Mouse (Mus musculus) hindbrain, embryonic 14.5 days (tissue): ENCODE data around the gene Csf2rb. TPM values are rescaled to one million over a fixed set of nuclear protein-coding genes. Genes with fewer than 3 reads are reported as not detected.
A peak's percentile ranks its signal among the peaks of the same experiment; 100 is the strongest.

ENCODE experiments used
- ATAC-seq: fragments of 200-750 bp; cut with Nextera tagmentation; 2 replicates; pipeline ENCODE4 v1.8.0; 2017; ENCODE audit warnings: moderate number of reproducible peaks, mild to moderate bottlenecking, moderate TSS enrichment, moderate library complexity; ENCODE audit not compliant: low FRiP score
- DNase-seq: peaks from one replicate; pipeline ENCODE4 v3.0.0-alpha.2; 2015; ENCODE audit warnings: low spot score
- H3K27ac ChIP-seq: fragments of 300-500 bp; sonication (generic); 2 replicates; pipeline ENCODE4 v1.5.1; 2014; ENCODE audit warnings: mild to moderate bottlenecking, moderate library complexity
- H3K27me3 ChIP-seq: fragments of 300-500 bp; sonication (generic); 2 replicates; pipeline ENCODE4 v1.6.1; 2014; ENCODE audit warnings: mild to moderate bottlenecking, low read length, mixed read lengths; ENCODE audit not compliant: control insufficient read depth, insufficient read depth
- H3K36me3 ChIP-seq: fragments of 300-500 bp; sonication (generic); replicated peaks from 2 replicates; pipeline ENCODE4 v1.6.1; 2014; ENCODE audit not compliant: control insufficient read depth, insufficient read depth
- H3K4me1 ChIP-seq: fragments of 300-500 bp; sonication (generic); replicated peaks from 2 replicates; pipeline ENCODE4 v1.6.1; 2014; ENCODE audit warnings: antibody characterized with exemption, low read length, mixed read lengths; ENCODE audit not compliant: control insufficient read depth, insufficient read depth
- H3K4me2 ChIP-seq: fragments of 300-500 bp; sonication (generic); replicated peaks from 2 replicates; pipeline ENCODE4 v1.6.1; 2014; ENCODE audit warnings: mild to moderate bottlenecking, moderate library complexity
- H3K4me3 ChIP-seq: fragments of 300-500 bp; sonication (generic); replicated peaks from 2 replicates; pipeline ENCODE4 v1.5.1; 2014; ENCODE audit warnings: mild to moderate bottlenecking, low read length
- H3K9ac ChIP-seq: fragments of 300-500 bp; sonication (generic); 2 replicates; pipeline ENCODE4 v1.6.1; 2014
- H3K9me3 ChIP-seq: fragments of 300-500 bp; sonication (generic); 2 replicates; pipeline ENCODE4 v1.6.1; 2016; ENCODE audit warnings: low read length; ENCODE audit not compliant: control insufficient read depth
- WGBS: fragments of 180-500 bp; shearing (Covaris S2); extraction: QIAGEN DNeasy Blood & Tissue Kit; methylation state at CpG from one replicate; pipeline ENCODE4 v1.1.7; 2014; 5-methylcytosine and 5-hydroxymethylcytosine counted together
- polyA plus RNA-seq: library from polyadenylated mRNA; unstranded; fragments of >200 nt; fragmentation: Nextera tagmentation; extraction: Ambion mirVana; gene quantifications from 2 replicates; pipeline ENCODE4 v1.2.1, GENCODE M21; 2014

The Csf2rb gene
- polyA plus RNA-seq, 1 experiment from 2014 or later, result 1.1 TPM

DNA sequence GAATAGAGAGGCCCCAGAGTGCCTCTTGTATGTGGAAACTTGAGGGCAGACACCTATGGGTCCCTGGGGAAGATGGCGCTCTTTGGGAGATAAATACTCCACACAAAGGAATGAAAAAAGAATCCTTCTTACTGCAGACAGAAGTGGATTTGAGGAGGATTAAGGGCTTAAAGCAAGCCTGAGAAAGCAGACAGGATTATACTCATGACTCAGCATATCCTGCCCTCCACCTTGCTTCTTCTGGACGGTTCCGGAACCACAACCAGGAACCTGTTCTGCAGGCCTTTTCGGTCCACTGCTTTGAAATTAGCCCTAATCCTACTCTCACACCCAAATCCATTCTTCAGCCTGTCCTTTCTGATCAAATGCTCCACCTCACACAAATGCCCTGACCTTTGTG, 56.6 kb downstream of the Csf2rb start:
- H3K27ac ChIP-seq, result no peak overlapping the region
- no peak overlapping the region for H3K4me2 ChIP-seq
- H3K36me3 ChIP-seq, result no peaks in the 10 kb centered on the region
- ATAC-seq (no peak), DNase-seq (no peak)
- H3K9ac ChIP-seq, result no peak overlapping the region
- 92% methylated on average over 4 of the region's 4 CpGs for WGBS
- H3K4me1 ChIP-seq, result peaks cover 6% of the 10 kb centered on the region; the same call in 1 of the 2 replicates
- no peaks in the 10 kb centered on the region for H3K27me3 ChIP-seq
- H3K9me3 ChIP-seq, result no peaks in the 10 kb centered on the region
- no peak overlapping the region for H3K4me3 ChIP-seq

DNA sequence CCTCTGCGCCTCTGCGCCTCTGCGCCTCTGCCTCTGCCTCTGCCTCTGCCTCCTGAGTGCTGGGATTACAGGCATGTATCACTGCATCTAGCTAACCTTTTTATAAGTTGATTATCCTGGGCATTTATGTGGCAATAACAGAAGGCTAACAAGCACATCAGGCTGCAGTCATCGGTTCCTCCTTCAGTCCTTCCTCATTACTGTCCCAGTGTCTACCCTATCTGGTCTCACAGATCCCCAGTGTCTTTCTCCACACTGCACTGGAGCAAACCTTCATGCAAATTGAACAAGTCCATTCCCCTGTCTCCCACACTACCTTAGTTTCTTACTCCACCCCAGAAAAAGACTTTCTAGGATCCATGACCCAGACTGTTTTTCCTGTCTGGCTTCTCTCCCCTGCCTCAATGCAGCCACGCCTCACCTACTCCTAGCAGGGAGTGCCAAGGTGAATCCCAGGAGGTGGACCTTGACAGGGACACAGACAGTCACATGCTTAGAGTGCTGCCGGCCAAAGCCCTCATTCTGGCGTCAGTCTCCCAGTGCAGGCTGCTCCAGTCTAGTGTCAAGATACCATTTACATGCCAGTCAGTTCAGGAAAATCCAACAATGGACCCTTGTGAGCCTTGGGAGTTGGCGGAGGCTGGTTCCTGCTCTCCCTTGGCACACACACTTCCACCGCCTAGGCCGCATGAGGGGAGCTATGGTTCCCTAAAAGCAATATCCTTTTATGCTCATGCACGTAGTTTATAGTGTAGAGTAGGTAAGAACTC, 58.1 kb downstream of the Csf2rb start:
- H3K36me3 ChIP-seq, result no peaks in the 10 kb centered on the region

DNA sequence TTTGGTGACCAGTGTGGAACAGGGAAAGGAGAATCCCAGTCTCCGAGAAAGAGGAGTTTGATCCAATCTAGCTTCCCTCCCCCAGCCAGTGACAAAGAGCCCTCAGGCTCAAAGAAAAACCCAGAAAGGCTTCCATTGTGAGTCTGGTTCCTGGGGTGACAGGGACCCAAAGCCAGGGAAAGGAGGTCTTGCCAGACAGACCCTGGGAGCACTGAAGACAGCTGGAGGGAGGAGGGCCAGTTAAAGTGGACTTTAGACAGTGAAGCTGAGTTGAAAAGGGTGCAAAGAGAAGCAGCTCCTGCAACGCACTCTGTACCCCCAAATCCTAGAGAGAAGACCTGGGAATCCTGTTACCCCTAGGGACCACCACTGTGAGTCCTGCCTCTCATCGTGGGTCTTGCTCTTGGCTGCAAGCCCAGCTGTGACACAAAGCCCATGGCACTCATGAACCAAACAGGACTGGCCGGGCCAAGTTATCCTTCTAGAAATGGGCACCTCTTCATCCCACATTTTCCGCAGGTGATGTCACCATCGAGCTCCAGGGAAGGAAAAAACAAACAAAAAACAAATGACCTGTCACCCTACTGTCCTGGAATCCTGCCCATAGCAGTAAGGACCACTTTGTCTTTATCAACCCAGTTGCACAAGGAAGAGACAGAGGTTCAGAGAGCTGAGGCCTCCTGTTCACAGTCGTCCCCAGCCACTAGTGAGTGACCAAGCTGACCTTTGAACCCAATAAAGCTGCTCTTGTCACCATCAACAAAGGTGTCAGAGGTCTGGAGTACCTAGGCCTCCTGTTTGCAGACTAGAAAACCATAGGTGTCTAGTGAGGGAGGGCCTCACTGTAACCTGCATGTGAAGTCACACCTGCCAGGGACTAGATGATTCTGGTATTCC, 58.9 kb downstream of the Csf2rb start:
- no peak overlapping the region for H3K9ac ChIP-seq
- peaks cover 6% of the 10 kb centered on the region; the same call in 1 of the 2 replicates for H3K4me1 ChIP-seq
- H3K36me3 ChIP-seq, result no peaks in the 10 kb centered on the region
- no peaks in the 10 kb centered on the region for H3K27me3 ChIP-seq
- no peaks in the 10 kb centered on the region for H3K9me3 ChIP-seq
- ATAC-seq, result peak; percentile 71; the same call in 1 of the 2 replicates
- 59% methylated on average over 7 of the region's 7 CpGs for WGBS
- peak overlapping the region; percentile 80 for H3K27ac ChIP-seq
- H3K4me2 ChIP-seq, result no peak overlapping the region
- H3K4me3 ChIP-seq, result no peak overlapping the region
- peak; percentile 38 for DNase-seq

More for the DNA sequence above, 58.1 kb downstream of the Csf2rb start:
- H3K9ac ChIP-seq, result no peak overlapping the region
- H3K4me1 ChIP-seq, result peaks cover 6% of the 10 kb centered on the region; the same call in 1 of the 2 replicates
- H3K9me3 ChIP-seq, result no peaks in the 10 kb centered on the region
- DNase-seq (peak; percentile 48), ATAC-seq (peak; percentile 83)
- WGBS, result 76% methylated on average over 11 of the region's 11 CpGs
- H3K27me3 ChIP-seq, result no peaks in the 10 kb centered on the region
- no peak overlapping the region for H3K4me2 ChIP-seq
- H3K4me3 ChIP-seq, result no peak overlapping the region
- peak overlapping the region; percentile 80 for H3K27ac ChIP-seq

DNA sequence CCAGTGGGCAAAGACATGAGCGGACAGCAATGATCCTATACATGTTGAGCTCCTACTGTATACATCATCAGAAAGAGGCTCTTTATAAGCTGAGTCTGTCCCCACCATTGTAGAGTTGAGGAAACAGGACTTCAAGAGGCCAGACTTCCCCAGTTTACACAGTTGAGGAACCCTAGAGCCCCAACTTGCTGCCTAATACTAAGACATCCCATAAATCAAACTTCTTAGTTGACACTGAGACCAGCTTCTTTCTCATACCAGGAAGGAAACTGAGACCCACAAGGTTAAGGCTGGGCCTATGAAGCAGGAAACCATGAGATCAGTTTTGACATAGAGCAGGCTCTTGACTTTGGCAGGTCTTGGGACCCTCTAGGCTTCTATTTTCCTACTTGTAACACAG, 60.0 kb downstream of the Csf2rb start:
- H3K36me3 ChIP-seq, result no peaks in the 10 kb centered on the region
- H3K27me3 ChIP-seq, result no peaks in the 10 kb centered on the region
- no peaks in the 10 kb centered on the region for H3K9me3 ChIP-seq
- WGBS, result 94% methylated on average over 1 of the region's 1 CpGs
- H3K27ac ChIP-seq, result no peak overlapping the region; the same call in 1 of the 2 replicates
- H3K4me3 ChIP-seq, result no peak overlapping the region
- peaks cover 6% of the 10 kb centered on the region; the same call in 1 of the 2 replicates for H3K4me1 ChIP-seq
- ATAC-seq (no peak), DNase-seq (no peak)
- no peak overlapping the region for H3K4me2 ChIP-seq
- no peak overlapping the region for H3K9ac ChIP-seq

DNA sequence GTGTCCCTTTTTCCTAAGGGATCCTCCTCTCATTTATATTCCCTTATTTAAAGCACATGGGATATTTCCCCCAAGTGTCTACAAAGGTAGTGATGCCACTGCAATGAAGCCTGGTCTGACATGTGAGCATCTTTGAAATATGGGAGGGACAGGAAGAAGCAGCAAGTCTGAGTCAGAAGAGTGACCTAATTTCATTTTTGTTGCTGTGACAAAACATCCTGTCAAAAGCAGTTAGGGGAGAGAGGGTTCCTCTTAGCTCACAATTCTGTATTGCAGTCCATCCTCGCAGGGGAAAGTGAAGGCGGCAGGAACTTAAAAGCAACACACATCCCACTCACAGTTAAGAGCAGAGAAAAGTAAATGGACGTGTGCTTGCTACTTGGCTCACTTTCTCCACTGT, 65.3 kb downstream of the Csf2rb start:
- no peak overlapping the region for H3K4me2 ChIP-seq
- no peak overlapping the region for H3K4me3 ChIP-seq
- H3K27me3 ChIP-seq, result no peaks in the 10 kb centered on the region
- WGBS, result 83% methylated on average over 3 of the region's 3 CpGs
- DNase-seq (no peak), ATAC-seq (no peak)
- H3K4me1 ChIP-seq, result no peaks in the 10 kb centered on the region
- H3K27ac ChIP-seq, result no peak overlapping the region
- H3K36me3 ChIP-seq, result no peaks in the 10 kb centered on the region
- H3K9ac ChIP-seq, result no peak overlapping the region
- no peaks in the 10 kb centered on the region for H3K9me3 ChIP-seq

DNA sequence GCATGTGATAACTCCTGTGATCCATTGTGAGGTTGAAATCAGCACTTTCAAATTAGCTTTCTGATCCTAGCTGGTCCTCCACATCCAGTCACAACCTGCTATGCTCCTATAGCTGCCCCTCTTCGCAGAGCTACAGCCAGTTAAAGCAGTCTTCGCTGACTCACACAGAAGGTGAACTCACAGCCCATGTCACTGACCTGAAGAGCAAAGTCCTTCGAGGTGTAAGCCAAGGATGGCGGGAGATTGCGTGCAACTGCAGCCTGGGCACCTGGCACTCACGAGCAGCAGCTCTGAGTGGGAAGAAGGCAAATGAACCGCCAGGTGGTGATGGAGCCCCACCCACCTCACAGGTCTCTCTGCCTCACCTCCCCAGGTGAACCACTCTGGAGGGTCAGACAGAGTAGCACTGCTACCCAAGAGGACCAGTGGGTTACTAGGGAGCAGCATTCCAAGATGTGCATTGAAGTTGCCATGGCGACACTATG, 70.0 kb downstream of the Csf2rb start, which contains the start of gene Tex33:
TSS of gene Tex33 (minus strand) at position 435 of the 485 bp plus-strand sequence.
- H3K27me3 ChIP-seq, result no peaks in the 10 kb centered on the region
- 83% methylated on average over 8 of the region's 8 CpGs for WGBS
- DNase-seq, result no peak
- no peak within 1 kb of the TSS for H3K4me2 ChIP-seq
- H3K4me1 ChIP-seq, result no peaks in the 10 kb centered on the region
- no peak within 1 kb of the TSS for H3K9ac ChIP-seq
- no peak for ATAC-seq
- no peaks in the 10 kb centered on the region for H3K36me3 ChIP-seq
- no peak within 1 kb of the TSS for H3K4me3 ChIP-seq
- H3K27ac ChIP-seq, result no peak within 1 kb of the TSS
- no peaks in the 10 kb centered on the region for H3K9me3 ChIP-seq

DNA sequence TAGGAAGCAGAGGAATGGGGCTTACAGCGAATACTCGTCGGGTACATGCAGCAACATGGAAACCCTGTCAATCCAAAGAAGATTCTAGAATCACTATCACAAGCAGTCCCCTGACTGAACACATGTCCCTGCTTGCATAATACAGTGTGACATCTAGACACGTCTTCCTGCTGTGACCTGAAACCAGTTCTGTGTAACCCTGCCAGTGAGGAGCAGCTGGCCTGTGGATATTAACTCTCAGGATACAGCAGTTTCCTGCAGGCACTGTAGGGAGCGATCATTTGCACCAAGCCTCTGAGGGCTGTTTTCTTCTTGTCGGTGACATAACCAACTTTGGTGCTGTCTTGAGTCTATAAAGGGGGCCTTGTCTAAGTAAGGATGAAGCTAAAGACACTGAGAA, 75.8 kb downstream of the Csf2rb start:
- no peaks in the 10 kb centered on the region for H3K36me3 ChIP-seq
- DNase-seq (no peak), ATAC-seq (no peak)
- 72% methylated on average over 6 of the region's 6 CpGs for WGBS
- no peaks in the 10 kb centered on the region for H3K27me3 ChIP-seq
- peaks cover 19% of the 10 kb centered on the region; the same call in 1 of the 2 replicates for H3K4me1 ChIP-seq
- H3K4me3 ChIP-seq, result no peak overlapping the region
- no peak overlapping the region for H3K27ac ChIP-seq
- no peaks in the 10 kb centered on the region for H3K9me3 ChIP-seq
- no peak overlapping the region for H3K4me2 ChIP-seq
- H3K9ac ChIP-seq, result no peak overlapping the region

DNA sequence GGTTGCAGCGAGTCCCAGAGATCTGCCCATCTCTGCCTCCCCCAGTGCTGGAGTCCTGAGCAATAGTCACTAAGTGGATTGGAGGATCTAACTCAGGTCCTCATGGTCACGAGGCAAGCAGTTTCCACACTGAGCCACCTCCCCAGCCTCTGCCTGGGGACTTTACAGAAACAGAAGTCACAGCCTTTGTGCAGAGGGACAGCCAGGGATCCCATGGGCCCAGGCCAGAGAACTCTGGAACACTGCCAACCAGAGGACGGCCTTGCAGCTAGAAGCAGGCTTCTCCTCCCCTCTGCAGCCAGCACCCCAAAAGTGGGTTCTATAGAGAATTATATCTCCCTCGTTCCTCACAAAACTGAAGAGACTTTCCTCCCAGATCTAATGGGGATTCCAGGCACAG, 76.4 kb downstream of the Csf2rb start:
- peaks cover 20% of the 10 kb centered on the region for H3K4me1 ChIP-seq
- no peak overlapping the region for H3K9ac ChIP-seq
- H3K4me2 ChIP-seq, result no peak overlapping the region
- H3K4me3 ChIP-seq, result no peak overlapping the region
- WGBS, result 52% methylated on average over 4 of the region's 4 CpGs
- no peaks in the 10 kb centered on the region for H3K9me3 ChIP-seq
- H3K27ac ChIP-seq, result no peak overlapping the region
- DNase-seq (no peak), ATAC-seq (no peak)
- no peaks in the 10 kb centered on the region for H3K27me3 ChIP-seq
- no peaks in the 10 kb centered on the region for H3K36me3 ChIP-seq

DNA sequence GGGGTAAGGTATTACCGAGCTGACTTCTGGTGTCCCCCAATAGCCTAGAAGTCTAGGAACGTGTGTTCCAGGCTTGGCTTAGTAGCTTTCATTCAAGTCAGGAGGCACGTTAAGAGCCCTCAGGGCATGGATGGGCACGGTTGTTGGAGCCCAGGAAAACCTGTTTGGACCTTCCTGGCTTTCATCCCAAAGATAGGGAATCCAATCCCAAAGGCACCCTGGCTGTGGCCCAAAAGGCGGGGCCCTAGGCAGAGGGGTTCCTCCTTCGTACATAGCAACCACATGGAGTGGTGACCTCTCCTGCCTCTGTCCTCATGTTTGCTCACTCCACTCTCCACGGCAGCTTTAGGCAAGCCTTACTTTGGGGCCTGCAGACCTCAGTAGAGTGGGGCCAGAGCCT, 76.9 kb downstream of the Csf2rb start:
- Histone ChIP-seq H3K27ac (no peak overlapping the region), H3K4me2 (no peak overlapping the region), H3K36me3 (no peaks in the 10 kb centered on the region), H3K9ac (no peak overlapping the region), H3K27me3 (no peaks in the 10 kb centered on the region), H3K4me3 (no peak overlapping the region), H3K9me3 (no peaks in the 10 kb centered on the region), H3K4me1 (peaks cover 25% of the 10 kb centered on the region)
- 82% methylated on average over 7 of the region's 7 CpGs for WGBS
- no peak for DNase-seq
- no peak for ATAC-seq
